Mouse (Mus musculus) heart, adult 2 months (tissue): ENCODE measurements around the gene Klf15.

Experiments
- EP300 ChIP-seq: fragments of 200-500 bp; IDR thresholded peaks from 2 replicates; pipeline ENCODE4 v1.6.1; 2011; ENCODE audit warnings: low read depth, low read length, control low read depth; ENCODE audit not compliant: insufficient read depth
- POLR2A ChIP-seq: fragments of 200-500 bp; IDR thresholded peaks from 2 replicates; pipeline ENCODE4 v1.6.1; 2011; ENCODE audit warnings: mild to moderate bottlenecking, low read depth, low read length, control low read depth; ENCODE audit not compliant: insufficient read depth

- TF ChIP-seq POLR2A, result no peak
- TF ChIP-seq EP300, result no peak
Measured at GRCm38 (mm10) chr6:90466847-90467410, 4.6 kb downstream of the Klf15 start.
